Mouse (Mus musculus) urinary bladder, postnatal 4 days (tissue): ENCODE results near the gene Mecr.
"Not testable (repeated sequence)": the region's sequence is repeated elsewhere in the genome, so short reads cannot be mapped to it uniquely, and the experiment has no call there.

Experiments
- DNase-seq, 2 experiments: peaks; one replicate each; pipeline ENCODE4 v3.0.0; 2021 to 2022; ENCODE audit warnings: low spot score in 2 of 2

Mecr gene

DNA sequence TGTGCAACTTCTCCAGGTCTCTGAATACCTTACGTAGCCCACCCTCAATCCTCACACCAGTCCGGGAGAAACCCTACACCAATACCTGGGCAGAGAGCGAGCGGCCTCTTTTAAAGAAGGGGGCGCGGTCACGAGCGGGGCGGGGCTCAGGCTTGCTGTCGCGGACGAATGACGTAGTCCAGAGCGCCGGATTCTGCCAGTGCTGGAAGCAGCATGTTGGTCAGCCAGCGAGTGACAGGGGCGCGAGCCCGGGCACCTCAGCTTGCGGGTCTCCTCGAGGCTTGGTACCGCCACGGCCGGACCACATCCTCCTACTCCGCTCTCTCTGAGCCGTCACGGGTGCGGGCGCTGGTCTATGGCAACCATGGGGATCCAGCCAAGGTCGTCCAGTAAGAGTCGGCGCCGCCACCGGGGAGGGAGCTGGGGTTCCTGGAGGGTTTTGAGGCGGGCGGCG, at the start of gene Mecr:
TSS of gene Mecr (plus strand) at position 181 of the 454 bp plus-strand sequence.
- DNase-seq = peak; percentile 86 to 97

DNA sequence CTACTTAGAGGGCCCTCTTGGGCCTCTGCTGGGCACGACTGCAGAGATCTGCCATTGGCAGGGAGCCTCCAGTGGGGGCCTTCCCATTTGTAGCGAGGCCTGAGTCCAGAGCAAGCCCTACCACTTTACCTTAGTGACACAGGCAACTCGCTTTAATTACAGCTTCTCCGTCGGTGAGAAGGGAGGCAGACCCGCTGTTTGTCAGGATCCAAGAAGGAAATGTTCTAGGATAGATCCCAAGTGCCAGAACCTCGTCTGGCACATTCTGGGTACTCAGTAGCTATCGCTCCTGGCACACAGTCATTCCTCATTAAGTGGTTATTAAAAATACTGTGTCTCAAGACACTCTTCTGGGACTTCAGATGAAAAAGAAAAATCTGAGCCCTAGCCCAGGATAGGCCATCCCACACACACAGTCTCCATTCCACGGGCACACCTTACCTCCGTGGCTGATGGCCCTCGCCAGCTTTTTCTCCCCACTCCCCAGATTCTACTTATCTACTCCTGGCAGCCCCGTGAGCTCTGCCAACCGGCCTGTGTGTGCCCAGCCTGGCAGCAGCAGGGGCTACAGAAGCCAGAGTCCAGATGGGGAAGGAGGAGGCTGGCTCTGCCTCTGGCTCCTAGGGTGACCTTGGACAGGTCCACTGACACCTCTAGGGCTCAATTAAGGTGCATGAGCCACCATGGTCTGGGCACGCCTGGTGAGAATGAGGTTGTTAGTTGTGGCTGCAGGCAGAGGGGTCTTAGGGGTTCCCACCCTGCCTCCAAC, 46.8 kb upstream of the Mecr start:
- DNase-seq = no peak

DNA sequence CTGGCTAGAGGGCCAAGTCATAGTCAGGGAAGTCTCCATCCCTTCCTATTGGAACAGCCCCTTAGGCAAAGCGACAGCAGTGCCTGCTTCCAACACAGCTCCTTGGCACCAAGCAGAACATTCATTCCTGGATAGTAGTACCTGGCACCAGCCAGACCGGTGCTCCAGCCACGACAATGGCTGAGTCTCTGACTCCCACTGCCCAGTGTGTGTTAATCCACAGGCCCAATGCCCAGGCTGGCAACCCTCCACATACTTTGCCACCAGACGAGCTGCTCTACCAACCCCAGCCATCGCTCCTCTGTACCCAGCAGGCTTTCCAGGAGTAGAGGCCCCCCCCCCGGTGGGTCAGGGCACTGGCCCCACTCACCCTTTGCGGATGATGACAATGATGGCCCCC, 45.8 kb upstream of the Mecr start:
- no peak for DNase-seq

DNA sequence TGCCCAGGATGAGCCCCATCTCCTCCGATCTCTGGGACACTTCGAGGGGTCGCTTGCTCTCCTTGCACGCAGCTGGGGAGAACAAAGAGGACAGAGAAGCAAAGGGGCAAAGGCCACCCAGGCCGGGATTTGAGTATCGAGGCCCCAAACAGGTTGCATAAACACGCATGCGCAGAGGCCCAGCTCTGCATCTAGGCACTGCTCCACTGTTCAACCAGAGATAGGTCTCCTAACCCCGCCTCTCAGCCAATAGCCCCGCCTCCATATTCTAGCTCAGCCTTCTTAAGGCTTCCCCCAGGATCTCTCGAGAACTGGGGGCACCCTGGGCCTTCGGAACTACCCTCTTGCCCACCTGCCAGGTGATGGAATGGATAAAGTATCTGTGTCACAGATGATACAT, 45.4 kb upstream of the Mecr start:
- DNase-seq = no peak

DNA sequence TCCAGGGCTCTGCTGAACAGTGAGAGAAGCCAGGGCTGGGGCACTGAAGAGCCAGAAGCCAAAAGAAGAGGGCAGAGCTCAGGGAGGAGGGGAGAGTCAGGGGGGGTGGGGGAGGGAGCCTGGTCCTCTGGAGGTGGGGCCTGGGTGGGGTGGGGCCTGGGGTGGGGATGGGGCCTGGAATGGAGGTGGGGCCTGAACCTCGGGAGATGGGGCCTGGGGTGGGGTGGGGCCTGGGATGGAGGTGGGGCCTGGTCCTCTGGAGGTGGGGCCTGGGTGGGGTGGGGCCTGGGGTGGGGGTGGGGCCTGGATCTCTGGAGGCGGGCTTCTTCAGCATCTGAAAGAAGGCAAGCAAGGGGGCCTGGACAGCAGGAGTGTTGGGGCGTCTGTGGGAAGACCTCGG, 44.3 kb upstream of the Mecr start:
- DNase-seq = no peak

DNA sequence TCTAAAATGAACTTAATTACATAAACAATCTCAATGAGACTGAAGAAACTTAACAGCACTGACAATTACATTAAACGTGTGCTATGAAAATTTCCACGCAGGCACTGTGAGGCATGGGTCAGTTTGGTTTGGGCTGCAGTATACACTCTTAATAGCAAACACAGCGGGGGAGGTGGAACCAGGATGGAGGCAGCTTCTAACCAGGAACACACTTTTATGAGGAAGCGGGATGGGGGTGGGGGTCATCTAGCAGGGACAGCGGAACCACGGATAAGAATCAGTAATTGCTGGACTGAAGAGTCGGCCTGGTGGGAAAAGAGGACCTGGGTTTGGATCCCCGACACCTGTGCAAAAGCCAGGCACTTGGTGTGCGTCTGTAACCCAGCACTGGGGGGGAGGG, 39.4 kb upstream of the Mecr start:
- no peak for DNase-seq

DNA sequence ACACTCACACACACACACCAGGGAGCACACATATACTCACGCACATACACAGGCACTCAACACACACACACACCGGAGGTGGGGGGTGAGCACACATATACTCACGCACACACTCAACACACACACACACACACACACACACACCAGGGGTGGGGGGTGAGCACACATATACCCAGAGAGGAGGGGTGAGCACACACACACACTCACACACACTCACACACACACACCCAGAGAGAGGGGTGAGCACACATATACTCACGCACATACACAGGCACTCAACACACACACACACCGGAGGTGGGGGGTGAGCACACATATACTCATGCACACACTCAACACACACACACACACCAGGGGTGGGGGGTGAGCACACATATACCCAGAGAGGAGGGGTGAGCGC, 38.5 kb upstream of the Mecr start:
- DNase-seq = not testable (repeated sequence)

DNA sequence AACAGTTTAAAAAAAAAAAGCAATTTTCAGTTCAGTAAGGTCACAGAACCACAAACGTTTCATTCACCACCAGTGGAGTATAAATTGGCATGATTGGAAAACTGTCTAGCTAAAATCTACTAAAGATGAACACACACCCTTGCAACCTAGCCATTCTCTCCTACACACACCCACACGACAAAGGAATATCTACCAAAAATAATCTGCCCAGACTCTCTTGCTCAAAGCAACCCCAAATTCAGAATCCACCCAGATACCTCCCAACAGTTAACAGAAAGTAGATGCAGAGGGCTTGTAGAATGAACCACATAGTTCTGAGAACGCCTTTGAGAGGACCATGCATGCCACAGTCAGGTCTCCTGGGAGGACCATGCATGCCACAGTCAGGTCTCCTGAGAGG, 38.0 kb upstream of the Mecr start:
- no peak for DNase-seq

DNA sequence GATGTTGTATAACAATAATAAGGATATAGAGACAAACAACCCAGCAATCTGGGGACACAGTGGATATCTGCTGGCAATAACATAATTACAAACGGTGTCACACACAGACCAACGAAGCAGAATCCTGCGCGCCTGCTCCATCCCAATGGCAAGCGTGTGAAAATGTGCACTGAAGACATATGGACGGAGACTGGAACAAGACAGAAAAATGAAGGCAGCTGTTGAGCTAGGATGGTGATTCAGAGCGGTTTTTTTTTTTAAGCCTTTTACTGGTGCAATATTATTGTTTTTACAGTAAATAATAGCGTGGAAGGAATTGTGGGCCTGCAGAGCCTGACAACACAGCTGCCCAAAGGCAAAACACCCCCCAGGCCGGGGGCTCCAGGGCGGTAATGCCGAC, 30.8 kb upstream of the Mecr start:
- DNase-seq = no peak

DNA sequence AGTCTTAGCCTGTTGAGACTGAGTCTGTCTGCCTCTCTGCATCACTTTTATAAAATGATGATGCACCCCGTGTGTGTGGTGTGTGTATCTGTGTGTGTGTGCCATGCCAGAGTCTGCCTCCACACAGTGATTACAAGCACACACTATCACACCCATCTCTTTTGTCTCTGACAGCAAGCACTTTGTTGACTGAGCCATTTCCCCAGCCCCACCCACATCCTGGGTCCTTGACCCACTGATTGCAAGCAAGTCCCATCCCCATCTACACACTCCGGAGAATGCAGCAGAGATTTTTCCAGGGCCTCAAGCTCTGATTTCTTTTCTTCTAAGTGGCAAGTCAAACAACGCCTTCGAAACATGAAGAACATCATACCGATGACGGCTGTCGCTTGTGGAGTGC, 29.5 kb upstream of the Mecr start:
- no peak for DNase-seq

DNA sequence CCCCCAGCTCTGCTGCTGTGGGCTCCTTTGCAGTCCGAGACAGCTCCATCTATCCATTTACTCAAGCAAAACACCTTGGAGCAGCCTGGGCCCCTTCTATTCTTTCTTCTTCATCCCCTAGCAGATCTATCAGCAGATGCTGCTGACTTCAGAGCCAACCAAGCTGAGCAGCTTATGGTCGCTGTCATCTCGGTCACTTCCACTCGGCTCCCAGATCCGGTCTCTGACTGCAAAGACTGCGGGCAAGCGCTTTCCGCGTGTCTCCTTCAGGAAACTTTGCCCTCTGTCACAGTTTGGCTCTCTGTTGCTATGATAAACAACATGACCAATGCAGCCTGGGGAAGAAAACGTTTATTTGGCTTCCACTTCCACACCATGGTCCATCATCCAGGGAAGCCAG, 28.4 kb upstream of the Mecr start:
- no peak for DNase-seq

DNA sequence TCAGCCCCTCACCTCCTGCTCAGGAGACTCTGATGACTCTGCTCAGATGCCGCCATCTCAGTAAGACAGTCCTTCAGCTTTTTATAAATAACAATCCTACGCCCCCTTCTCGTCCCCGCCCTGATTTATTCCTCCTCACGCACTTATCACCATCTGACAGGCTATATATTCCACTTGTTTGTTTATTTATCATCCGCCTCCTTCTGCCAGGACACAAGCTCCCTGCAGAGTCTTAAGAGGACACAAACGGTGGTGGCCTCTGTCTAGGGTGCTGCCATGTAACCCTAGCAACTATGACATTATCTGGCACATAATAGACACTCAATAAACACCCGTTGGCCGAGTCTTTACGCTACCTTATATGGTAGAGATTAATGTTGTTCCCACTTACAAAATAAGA, 27.5 kb upstream of the Mecr start:
- no peak for DNase-seq

DNA sequence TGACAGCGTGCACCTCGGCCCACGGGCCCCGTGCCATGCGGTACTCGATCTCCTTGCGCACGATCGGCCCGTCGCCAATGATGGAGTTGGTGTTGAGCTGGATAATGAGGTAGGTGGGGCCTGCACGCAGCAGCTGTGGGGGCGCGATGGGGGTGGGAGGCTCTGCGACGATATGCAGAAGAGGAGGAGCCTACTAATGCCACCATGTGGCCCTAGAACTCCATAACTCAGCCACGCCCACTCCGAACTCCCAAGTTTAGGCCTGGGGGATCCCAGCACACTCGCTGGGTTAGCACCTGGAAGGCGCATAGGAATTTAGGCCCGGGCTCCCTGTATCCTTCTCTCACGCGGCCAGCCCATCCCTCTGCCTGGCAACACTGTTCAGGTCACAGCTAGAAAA, 24.3 kb upstream of the Mecr start:
- DNase-seq = no peak

DNA sequence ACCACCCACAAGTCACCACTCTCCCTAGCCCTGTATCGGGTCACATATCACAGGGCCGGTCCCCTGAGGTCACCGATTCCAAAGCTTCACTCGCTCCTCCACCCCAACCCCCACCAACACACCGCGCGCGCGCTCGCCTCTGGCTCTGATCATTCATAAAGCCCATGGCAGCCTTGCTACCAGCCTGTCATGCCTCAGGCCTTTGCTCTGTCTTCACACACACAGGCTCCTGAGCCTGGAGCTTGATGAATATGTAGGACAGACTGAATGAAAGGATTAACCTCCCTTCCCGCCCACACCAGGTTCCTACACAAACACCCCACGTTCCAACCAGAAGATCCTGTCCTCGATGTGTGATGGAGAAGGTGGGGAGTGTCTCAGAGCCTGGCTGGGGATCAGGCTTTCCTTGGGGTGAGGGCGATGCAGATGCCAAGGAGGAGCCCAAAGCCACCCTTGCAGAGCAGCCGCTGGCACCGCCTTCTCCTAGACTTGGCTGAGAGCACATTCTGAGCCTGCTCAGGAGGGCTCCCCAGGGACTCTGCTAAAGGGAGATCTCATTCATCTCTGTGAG, 22.0 kb upstream of the Mecr start:
- DNase-seq = no peak

DNA sequence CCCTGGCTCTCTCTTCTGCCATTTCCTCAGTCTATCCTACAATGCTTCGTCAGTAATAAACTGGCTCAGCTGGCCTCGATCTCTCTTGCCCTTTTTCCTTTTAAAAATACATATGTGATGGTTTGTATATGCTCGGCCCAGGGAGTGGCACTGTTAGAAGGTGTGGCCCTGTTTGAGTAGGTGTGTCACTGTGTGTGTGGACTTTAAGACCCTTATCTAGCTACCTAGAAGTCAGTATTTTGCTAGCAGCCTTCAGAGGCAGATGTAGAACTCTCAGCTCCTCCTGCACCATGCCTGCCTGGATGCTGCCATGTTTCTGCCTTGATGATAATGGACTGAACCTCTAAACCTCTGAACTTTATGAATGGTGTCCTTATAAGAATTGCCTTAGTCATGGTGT, 20.7 kb upstream of the Mecr start:
- no peak for DNase-seq

DNA sequence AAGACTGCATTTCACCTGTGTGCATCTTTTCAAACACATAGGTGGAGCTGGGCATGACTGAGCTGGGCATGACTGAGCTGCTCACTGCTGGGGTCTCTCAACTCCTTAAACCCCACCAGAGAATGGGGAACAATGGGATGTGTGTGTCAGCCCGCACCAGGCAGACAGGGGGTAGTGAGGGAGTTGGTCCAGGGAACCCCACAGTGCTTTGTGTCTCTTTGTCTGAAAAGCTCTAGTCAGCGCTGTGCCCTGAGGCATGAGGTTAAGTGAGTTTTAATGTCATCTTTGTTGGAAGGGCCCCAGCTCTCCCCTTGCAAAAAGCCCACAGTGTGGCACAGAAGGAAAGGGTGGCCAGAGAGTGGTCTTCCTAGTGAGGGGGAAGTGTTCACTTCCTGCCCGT, 18.3 kb upstream of the Mecr start:
- no peak for DNase-seq

DNA sequence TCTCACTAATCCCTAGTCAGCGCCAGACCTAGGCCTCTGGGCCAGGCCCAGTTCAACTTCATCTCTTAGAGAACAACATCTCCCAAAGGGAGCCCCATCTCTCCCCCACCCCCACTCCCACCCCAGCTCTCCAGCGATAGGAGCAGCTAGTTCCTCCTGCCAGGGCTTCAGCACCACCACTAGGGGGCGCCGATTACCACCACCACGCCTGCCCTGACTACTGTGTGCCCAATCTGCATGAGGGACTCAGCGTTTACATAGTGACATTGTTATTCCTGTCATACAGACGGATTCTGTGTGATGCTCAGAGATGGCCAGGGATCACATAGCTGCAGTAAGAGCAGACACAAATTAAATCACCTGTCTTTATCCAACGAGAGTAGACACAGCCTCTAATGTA, 17.4 kb upstream of the Mecr start:
- DNase-seq = no peak

DNA sequence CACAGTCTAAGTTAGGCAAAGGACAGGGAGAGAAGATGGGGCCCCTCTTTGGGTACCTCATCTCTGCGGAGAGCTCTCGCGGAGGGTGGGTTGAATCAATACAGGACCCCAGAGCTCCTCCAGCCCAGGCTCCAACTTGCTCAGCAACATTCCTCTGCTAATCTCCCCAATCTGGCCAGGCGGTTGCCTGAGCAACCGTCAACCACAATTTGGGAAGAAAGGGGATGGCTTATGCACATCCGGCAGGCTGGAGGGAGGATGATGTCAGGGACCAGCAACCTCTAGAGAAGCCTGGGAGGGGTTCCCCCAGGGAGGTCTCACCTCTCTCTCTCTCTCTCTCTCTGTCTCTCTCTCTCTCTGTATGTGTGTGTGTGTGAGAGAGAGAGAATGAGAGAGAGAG, 16.4 kb upstream of the Mecr start:
- DNase-seq = no peak

DNA sequence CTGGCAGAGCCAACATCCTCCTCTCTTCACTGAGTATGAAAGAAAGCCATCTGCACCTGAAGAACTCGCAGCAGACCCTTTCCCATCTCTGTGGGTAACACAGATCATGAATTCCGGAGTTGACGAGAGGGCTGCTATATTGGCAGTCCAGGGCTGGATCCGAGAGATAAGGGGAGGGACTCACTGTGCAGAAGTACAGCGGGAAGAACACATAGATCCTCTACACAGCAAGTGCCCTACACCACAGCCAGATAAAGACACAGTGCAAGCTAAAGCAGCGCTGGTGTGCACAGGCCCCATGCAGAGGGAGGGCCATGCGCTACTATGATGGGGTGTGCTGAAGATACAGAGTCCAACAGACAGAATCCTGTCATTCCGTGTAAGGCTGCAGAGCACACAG, 14.1 kb upstream of the Mecr start:
- DNase-seq = no peak

DNA sequence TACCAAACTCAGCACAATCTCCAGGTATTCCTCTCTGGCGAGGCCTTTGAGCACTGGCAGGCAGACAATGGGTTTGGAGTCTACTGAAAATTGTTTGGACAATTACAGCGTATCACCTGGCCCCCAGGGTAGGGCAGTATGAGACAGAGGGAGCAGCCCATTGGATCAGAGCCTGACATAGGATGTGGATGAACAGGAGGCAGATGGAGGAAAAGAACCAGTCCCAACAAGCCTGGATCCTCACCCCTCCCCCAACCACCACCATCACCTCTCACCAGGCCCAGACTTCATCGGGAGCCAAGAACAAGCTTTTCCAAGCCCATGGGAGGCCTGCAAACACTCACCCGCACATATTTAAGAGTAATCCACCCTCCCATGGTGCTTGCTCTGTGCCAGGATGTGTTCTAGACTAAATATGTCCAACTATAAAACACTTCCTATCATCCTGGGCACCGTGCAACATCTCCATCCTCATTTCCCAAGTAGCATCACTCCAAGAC, 11.7 kb upstream of the Mecr start:
- no peak for DNase-seq

DNA sequence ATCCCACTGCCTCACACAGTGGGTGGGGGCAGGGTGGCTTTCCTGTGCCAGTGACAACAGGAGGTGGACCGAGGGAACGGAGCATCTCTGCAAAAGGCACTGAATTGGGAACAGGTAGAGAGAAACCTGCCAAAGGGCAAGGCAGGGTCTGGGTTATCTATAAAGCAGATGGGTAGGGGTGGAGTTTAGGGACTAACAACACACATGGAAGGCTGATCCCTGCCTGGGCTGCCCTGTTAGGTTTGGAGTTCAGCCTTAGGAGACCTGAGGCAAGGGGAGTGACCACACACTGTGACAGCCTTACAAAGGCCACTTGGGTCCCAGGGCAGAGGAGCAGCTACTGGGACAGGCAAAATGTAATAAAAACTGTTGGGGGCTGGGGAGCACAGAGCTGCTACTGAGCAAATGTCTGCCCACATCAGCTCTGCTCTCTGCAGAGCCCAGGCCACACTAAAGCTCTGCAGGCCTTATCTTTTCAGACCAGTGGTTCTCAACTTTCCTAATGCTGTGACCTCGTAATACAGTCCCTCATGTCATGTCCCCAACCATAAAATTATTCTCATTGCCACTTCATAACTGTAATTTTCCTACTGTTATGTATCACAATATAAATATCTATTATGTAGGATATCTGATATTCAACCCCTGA, 10.4 kb upstream of the Mecr start:
- no peak for DNase-seq

DNA sequence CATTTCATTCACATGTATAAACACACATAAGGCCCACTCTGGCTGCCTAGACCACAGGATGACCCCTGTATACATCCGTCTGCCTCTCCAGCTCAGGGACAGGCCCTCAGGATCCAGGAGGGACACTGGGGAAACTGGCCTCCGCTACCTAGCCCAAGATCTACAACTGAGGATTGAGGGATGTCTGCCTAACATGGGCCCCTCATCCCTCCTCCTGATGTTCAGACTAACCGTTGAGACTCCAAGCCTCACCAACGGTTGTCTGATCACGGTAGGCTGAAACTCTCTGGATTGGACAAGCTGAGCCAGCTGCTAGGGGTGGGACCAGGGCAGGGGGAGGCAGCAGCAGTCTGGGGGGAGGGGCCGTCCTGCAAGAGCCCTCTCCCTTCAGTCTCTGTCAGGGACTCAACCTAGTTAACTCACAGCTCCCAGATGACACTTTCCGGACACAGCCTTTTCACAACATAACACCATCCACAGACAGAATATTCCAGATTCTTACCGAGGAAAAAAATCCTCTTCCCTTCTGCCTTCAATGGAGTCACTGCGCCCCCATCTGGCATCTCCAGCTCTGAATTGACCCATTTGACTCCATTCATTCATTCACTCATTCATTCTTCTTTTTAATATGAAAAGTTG, 9.2 kb upstream of the Mecr start:
- no peak for DNase-seq
